In the genomic region with DNA sequence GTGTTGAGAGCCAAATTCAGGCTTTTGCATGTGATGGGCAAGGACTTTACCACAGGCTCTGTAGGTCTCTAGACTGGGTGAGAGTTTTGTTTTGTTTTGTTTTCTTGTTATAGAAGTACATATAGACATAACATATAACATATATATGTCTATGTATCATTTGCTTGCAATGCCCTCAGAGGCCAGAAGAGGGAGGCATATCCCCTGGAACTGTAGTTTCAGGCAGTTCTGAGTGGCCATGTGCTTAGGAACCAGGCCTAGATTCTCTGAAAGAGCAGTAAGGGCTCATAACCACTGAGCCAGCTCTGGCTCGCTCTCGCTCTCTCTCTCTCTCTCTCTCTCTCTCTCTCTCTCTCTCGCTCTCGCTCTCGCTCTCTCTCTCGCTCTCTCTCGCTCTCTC, we compare ENCODE assay signal across 8 mouse cellular contexts. TPM values are rescaled to one million over a fixed set of nuclear protein-coding genes. Genes with fewer than 3 reads are reported as not detected.
A peak's percentile ranks its signal among the peaks of the same experiment; 100 is the strongest.
DNase-seq lines count a peak whose midpoint lies in the region; ATAC-seq and TF ChIP-seq lines count a peak whose summit lies in the region.
"Had no signal": no experiment of that assay in that cellular context is flagged by ENCODE, and none has a peak within 500 bp of the region (broad histone marks: within the 10 kb centered on the region; RNA-seq: fewer than 3 reads in every experiment).

No protein-coding gene starts in this region.

- peaks cover 9% of the 10 kb centered on the region; the same call in 1 of the 2 replicates for H3K9me3 ChIP-seq in G1E (replicated peaks)
- H3K9me3 ChIP-seq: heart, embryonic 15.5 days had no signal

- H3K4me1 ChIP-seq in G1E (ENCODE audit: insufficient read depth, low read depth, low read length) = peaks cover 8% of the 10 kb centered on the region; the same call in 1 of the 2 replicates
- H3K4me1 ChIP-seq: heart, embryonic 15.5 days had no signal

- intact Hi-C loops in left cerebral cortex, postnatal 14 days (cut with DNase I) = loop anchor here (5.0 kb wide), 2 partner anchors 79 to 164 kb away; no protein-coding TSS in a partner anchor

- H3K4me3 ChIP-seq in G1E (ENCODE audit: low read depth, low read length) = no peak overlapping the region
- H3K4me3 ChIP-seq: heart, embryonic 15.5 days had no signal

- peak; percentile 52; the same call in 1 of the 2 replicates for TF ChIP-seq CTCF in G1E (IDR thresholded peaks at IDR 0.05; ENCODE audit: low read depth, low read length)

- peak; percentile 30 to 49 for DNase-seq in left cerebral cortex, postnatal 14 days (ENCODE audit: low spot score in 2 of 2)
- DNase-seq in left cerebral cortex, adult 11 months (ENCODE audit: low spot score) = no peak
- no peak for DNase-seq in G1E (ENCODE audit: low spot score)
- DNase-seq in adrenal gland, postnatal 14 days = peak; percentile 59
- peak; percentile 96 for DNase-seq in induced T-regulatory cell, adult 2 months (ENCODE audit: low read depth)
- peak; percentile 54 for DNase-seq in mesoderm, embryonic 11.5 days (ENCODE audit: low read depth, low spot score)
- DNase-seq in layer of hippocampus, adult 8-10 months (ENCODE audit: low spot score in 2 of 2) = no peak

- no peaks in the 10 kb centered on the region for H3K27me3 ChIP-seq in G1E (ENCODE audit: insufficient read depth, low read length)
- H3K27me3 ChIP-seq: heart, embryonic 15.5 days had no signal

- peak; percentile 65 for ATAC-seq in G1E (ENCODE audit: extremely low read depth, insufficient number of reproducible peaks, low FRiP score, poor library complexity, severe bottlenecking)

- H3K36me3 ChIP-seq in G1E (replicated peaks) = peaks cover 52% of the 10 kb centered on the region

RNA-seq across cellular contexts. Expression of a gene that starts 17.3 kb away (rescaled TPM):
- total RNA-seq in left cerebral cortex, postnatal 14 days (2021) = 10 to 100 TPM in 1 of 2 experiments, 1 to 10 TPM in 1; 9.4 to 10.4 TPM
- total RNA-seq in G1E (2014; fragmentation: Nextera tagmentation) (4.6 and 6.2 TPM in 2 replicates), G1E (2017) (7.7 and 9.8 TPM in 2 replicates)
- polyA plus RNA-seq in G1E (2012) = 3.5 and 4.6 TPM in 2 replicates
- 6.9 and 8.2 TPM in 2 replicates for total RNA-seq in adrenal gland, postnatal 14 days (2021)
- 10 to 100 TPM; 10.6 to 13.4 (median 12.4) TPM for total RNA-seq in layer of hippocampus, adult 8-10 months (2022)

RNA-seq across cellular contexts. Expression of a gene that starts 17.3 kb away (rescaled TPM):
- total RNA-seq in left cerebral cortex, postnatal 14 days (2021) = 10 to 100 TPM; 28.1 to 30.2 TPM
- total RNA-seq in G1E (2014; fragmentation: Nextera tagmentation) = 18.8 and 26.6 TPM in 2 replicates
- total RNA-seq in G1E (2017) = 21.0 and 21.9 TPM in 2 replicates
- polyA plus RNA-seq in G1E (2012) = 5.4 and 7.6 TPM in 2 replicates
- 25.5 and 25.6 TPM in 2 replicates for total RNA-seq in adrenal gland, postnatal 14 days (2021)
- total RNA-seq in layer of hippocampus, adult 8-10 months (2022) = 10 to 100 TPM; 20.2 to 40.0 (median 30.7) TPM

RNA-seq across cellular contexts. Expression of a gene that starts 27.7 kb away (rescaled TPM):
- total RNA-seq in left cerebral cortex, postnatal 14 days (2021) = 1 to 10 TPM; 8.0 to 8.6 TPM
- total RNA-seq in G1E (2014; fragmentation: Nextera tagmentation) (14.9 and 17.9 TPM in 2 replicates), G1E (2017) (11.0 and 12.6 TPM in 2 replicates)
- 5.5 and 7.6 TPM in 2 replicates for polyA plus RNA-seq in G1E (2012)
- total RNA-seq in adrenal gland, postnatal 14 days (2021) = 84.4 and 85.4 TPM in 2 replicates
- total RNA-seq in layer of hippocampus, adult 8-10 months (2022) = 1 to 10 TPM; 6.1 to 9.8 (median 8.3) TPM

Comparison
In these comparisons a context has a peak if more than half of its experiments do, and no peak if none do; other contexts are left out.
1. DNase-seq: peak in left cerebral cortex, postnatal 14 days (2 of 2), adrenal gland, postnatal 14 days (single experiment), induced T-regulatory cell, adult 2 months (single experiment) and mesoderm, embryonic 11.5 days (single experiment); none in left cerebral cortex, adult 11 months (single experiment), G1E (single experiment) and layer of hippocampus, adult 8-10 months (0 of 2).